Mouse (Mus musculus) lung, postnatal 0 days (tissue): ENCODE measurements at regions not wholly inside any gene's neighbourhood (a gene's known extent, or its start where the extent isn't known, plus 50 kb on each side); places are given as distances from the start of the nearest gene placed in this dataset.

ENCODE experiments used
- CTCF ChIP-seq: IDR thresholded peaks from 2 replicates; pipeline ENCODE4 v1.5.1; 2016; ENCODE audit warnings: antibody characterized with exemption, mild to moderate bottlenecking
- EP300 ChIP-seq: IDR thresholded peaks from 2 replicates; pipeline ENCODE4 v1.6.1; 2016; ENCODE audit warnings: antibody characterized with exemption, mild to moderate bottlenecking, control low read depth

DNA sequence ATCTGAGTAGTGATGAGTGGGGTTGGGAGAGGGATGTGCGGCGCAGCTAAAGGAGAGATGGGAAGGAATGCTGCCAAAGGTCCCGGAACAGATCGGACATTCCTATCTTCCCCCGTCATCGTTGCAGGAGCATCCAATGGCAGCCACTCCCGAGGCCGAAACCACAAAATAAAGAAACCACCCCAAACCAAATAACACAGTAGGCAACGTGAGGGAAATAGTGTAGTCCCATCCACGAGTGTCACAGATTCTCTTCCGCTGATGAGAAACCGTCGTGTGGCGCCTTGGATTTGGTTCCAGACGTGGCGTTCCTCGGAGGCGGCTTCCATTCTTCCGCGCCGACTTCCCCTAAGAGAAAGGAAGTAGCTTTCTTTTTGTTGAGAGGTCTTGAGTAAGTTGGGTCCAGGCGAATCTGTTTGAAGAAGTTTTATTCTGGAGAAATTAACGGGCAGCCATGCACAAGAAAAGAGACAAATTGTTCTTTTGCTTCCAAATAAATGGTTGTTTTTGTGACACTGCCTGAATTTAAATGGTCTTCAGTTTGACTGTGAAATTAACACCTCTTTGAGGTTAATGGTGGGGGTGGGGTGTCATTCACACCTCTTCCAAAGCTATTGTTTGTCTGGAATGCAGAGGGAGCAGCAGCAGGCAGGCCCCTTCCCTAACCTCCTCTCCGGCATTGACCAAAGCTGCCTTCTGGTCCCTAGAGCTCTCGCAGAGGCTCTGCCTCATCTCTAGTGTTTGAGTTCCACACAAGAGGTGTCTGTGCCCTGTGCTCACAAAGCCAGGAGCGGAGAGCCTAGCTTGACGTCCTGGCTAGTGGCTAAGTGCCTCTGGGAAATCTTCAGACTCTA is 88.3 kb upstream of the Eomes start:
- TF ChIP-seq CTCF: no peak
- no peak for TF ChIP-seq EP300
